Mouse (Mus musculus) olfactory bulb, adult 2 months (tissue): Measurements from ENCODE around the gene Gm960.

Experiments used
- CTCF ChIP-seq: fragments of 200-500 bp; IDR thresholded peaks from 2 replicates; pipeline ENCODE4 v1.5.1; 2012; ENCODE audit warnings: low read depth, mild to moderate bottlenecking, low read length, moderate library complexity; ENCODE audit not compliant: insufficient read depth
- POLR2A ChIP-seq: fragments of 200-500 bp; IDR thresholded peaks from 2 replicates; pipeline ENCODE4 v1.6.1; 2012; ENCODE audit warnings: mild to moderate bottlenecking, low read depth, low read length, moderate library complexity; ENCODE audit not compliant: insufficient read depth

- TF ChIP-seq CTCF (no peak), POLR2A (no peak)
Observed at GRCm38 (mm10) chr19:4713886-4714285, 15.4 kb upstream of the Gm960 start.
